ENCODE assay signal across 19 mouse cellular contexts in the genomic region with DNA sequence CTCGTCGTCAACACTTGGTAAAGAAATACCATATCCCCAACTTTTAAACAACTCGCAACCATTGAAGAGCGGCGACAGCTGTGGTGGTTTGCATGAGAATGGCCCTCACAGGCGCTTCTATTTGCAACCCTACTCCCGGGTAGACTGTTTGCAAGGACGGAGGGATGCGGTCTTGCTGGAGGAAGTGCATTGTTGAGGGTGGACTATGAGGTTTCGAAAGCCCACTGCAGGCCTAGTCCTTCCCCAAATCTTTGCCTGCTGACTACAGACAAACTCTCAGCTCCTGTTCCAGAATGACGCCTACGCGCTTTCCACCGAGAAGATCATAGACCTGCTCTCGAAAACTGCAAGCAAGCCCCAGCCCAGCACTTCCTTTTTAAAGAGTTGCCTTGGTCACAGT. TPM values are rescaled to one million over a fixed set of nuclear protein-coding genes. Genes with fewer than 3 reads are reported as not detected.
A peak's percentile ranks its signal among the peaks of the same experiment; 100 is the strongest.
DNase-seq lines count a peak whose midpoint lies in the region; ATAC-seq and TF ChIP-seq lines count a peak whose summit lies in the region.
"Had no signal": no experiment of that assay in that cellular context is flagged by ENCODE, and none has a peak within 500 bp of the region (broad histone marks: within the 10 kb centered on the region; RNA-seq: fewer than 3 reads in every experiment).

No protein-coding gene starts in this region.

- TF ChIP-seq EP300 in stomach, postnatal 0 days (optimal IDR thresholded peaks at IDR 0.05) = no peak

- TF ChIP-seq CTCF in stomach, postnatal 0 days (IDR thresholded peaks at IDR 0.05; ENCODE audit: low read depth) = no peak

- no peak overlapping the region for H3K4me2 ChIP-seq in stomach, postnatal 0 days (replicated peaks; ENCODE audit: low read depth)
- H3K4me2 ChIP-seq: embryonic facial prominence, embryonic 13.5 days; limb, embryonic 13.5 days; lung, embryonic 14.5 days had no signal

- peak; percentile 66 to 76 for ATAC-seq in hematopoietic stem cell, adult 5-6 weeks (replicated peaks in 1 of 2; ENCODE audit: insufficient read depth in 1 of 2, low FRiP score in 2 of 2, low TSS enrichment in 1 of 2, low read depth in 1 of 2, poor library complexity in 2 of 2, severe bottlenecking in 2 of 2)
- no peak for ATAC-seq in stomach, postnatal 0 days (ENCODE audit: low FRiP score, low TSS enrichment)

- no peaks in the 10 kb centered on the region for H3K36me3 ChIP-seq in stomach, postnatal 0 days (ENCODE audit: control insufficient read depth, insufficient read depth, low read length)
- H3K36me3 ChIP-seq: embryonic facial prominence, embryonic 13.5 days; limb, embryonic 13.5 days; midbrain, embryonic 10.5 days had no signal

- no peaks in the 10 kb centered on the region for H3K4me1 ChIP-seq in stomach, postnatal 0 days (replicated peaks; ENCODE audit: control insufficient read depth, insufficient read depth)
- H3K4me1 ChIP-seq: embryonic facial prominence, embryonic 13.5 days; limb, embryonic 13.5 days had no signal

- H3K27ac ChIP-seq in stomach, postnatal 0 days (replicated peaks) = no peak overlapping the region
- H3K27ac ChIP-seq: embryonic facial prominence, embryonic 13.5 days; heart, adult 2 months; left cerebral cortex, adult 2 months; limb, embryonic 13.5 days; midbrain, embryonic 10.5 days had no signal

- no peak overlapping the region for H3K4me3 ChIP-seq in stomach, postnatal 0 days (ENCODE audit: low read depth, low read length)
- H3K4me3 ChIP-seq: embryonic facial prominence, embryonic 13.5 days; heart, adult 2 months; left cerebral cortex, adult 2 months; limb, embryonic 13.5 days; midbrain, embryonic 10.5 days had no signal

- DNase-seq in heart, adult 9 months (ENCODE audit: low spot score in 2 of 2) = peak; percentile 3 to 14
- no peak for DNase-seq in heart, postnatal 4 days
- DNase-seq in thymus, postnatal 4 days = peak; percentile 13
- no peak for DNase-seq in thymus, postnatal 14 days
- DNase-seq in embryo, embryonic 10 days (ENCODE audit: low spot score) = no peak
- no peak for DNase-seq in stomach, postnatal 0 days (ENCODE audit: low spot score)

- no peaks in the 10 kb centered on the region for H3K9me3 ChIP-seq in stomach, postnatal 0 days (ENCODE audit: control insufficient read depth, low read length)
- H3K9me3 ChIP-seq: embryonic facial prominence, embryonic 13.5 days; limb, embryonic 13.5 days; midbrain, embryonic 10.5 days had no signal

- 56% methylated on average over 15 of the region's 15 CpGs for WGBS in stomach, postnatal 0 days

- no peak overlapping the region for H3K9ac ChIP-seq in stomach, postnatal 0 days (ENCODE audit: low read length)
- H3K9ac ChIP-seq: embryonic facial prominence, embryonic 13.5 days; limb, embryonic 13.5 days; lung, embryonic 14.5 days had no signal

- H3K27me3 ChIP-seq in stomach, postnatal 0 days (ENCODE audit: control insufficient read depth, insufficient read depth, low read length) = no peaks in the 10 kb centered on the region
- H3K27me3 ChIP-seq: embryonic facial prominence, embryonic 13.5 days; limb, embryonic 13.5 days had no signal

RNA-seq across cellular contexts. Expression of a gene that starts 7.4 kb away (rescaled TPM):
- total RNA-seq in heart, postnatal 4 days (2021) = not detected
- total RNA-seq in hematopoietic stem cell, adult 5-6 weeks (2017) = not detected in 2 replicates
- polyA plus RNA-seq in stomach, postnatal 0 days (2015; fragmentation: Nextera tagmentation; extraction: Ambion mirVana) = not detected in 2 replicates
- total RNA-seq: layer of hippocampus, adult 18-20 months; left cerebral cortex, adult 2 months; neutrophil, adult 5-6 weeks had no signal
- polyA plus RNA-seq: embryonic facial prominence, embryonic 13.5 days; intestine, embryonic 14.5 days; kidney, embryonic 16.5 days; limb, embryonic 13.5 days; lung, embryonic 14.5 days; Patski; spleen, adult 2 months had no signal

RNA-seq across cellular contexts. Expression of a gene that starts 17.7 kb away (rescaled TPM):
- 1 to 10 TPM; 9.0 to 9.4 TPM for total RNA-seq in heart, postnatal 4 days (2021)
- 29.9 and 48.4 TPM in 2 replicates for total RNA-seq in hematopoietic stem cell, adult 5-6 weeks (2017)
- 4.0 and 4.3 TPM in 2 replicates for polyA plus RNA-seq in stomach, postnatal 0 days (2015; fragmentation: Nextera tagmentation; extraction: Ambion mirVana)

Comparison
In these comparisons a context has a peak if more than half of its experiments do, and no peak if none do; other contexts are left out.
1. DNase-seq: peak in heart, adult 9 months (2 of 2) and thymus, postnatal 4 days (single experiment); none in heart, postnatal 4 days (single experiment), thymus, postnatal 14 days (single experiment), embryo, embryonic 10 days (single experiment) and stomach, postnatal 0 days (single experiment).